Mouse (Mus musculus) lung, postnatal 25 days (tissue): ENCODE results near the gene Slc25a11.

Experiments
- DNase-seq: peaks from one replicate; pipeline ENCODE4 v3.0.0; 2022; ENCODE audit warnings: low spot score

Gene Slc25a11

GRCm38 (mm10) chr11:70650322-70651175, 3.3 kb upstream of the Slc25a11 start:
- DNase-seq: no peak

DNA sequence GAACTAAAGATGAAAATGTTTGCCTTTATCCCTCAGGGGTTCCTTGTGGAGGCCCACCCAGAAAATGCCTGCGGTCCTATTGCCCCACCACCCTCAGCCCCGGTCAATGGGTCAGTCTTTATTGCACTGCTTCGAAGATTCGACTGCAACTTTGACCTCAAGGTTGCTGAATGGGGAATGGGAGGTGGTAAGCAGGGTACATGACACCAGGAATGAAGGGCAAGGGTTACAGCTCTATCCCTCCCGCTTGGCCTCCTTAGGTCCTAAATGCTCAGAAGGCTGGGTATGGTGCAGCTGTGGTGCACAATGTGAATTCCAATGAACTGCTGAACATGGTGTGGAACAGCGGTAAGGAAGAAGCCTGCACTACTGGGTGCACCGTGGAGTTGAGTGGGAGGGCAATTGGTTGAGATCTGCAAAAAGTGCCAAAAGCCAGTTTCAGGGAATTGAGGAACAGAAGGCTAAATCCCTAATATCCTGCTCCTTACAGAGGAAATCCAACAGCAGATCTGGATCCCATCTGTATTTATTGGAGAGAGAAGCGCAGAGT, 2.0 kb upstream of the Slc25a11 start:
- no peak for DNase-seq

DNA sequence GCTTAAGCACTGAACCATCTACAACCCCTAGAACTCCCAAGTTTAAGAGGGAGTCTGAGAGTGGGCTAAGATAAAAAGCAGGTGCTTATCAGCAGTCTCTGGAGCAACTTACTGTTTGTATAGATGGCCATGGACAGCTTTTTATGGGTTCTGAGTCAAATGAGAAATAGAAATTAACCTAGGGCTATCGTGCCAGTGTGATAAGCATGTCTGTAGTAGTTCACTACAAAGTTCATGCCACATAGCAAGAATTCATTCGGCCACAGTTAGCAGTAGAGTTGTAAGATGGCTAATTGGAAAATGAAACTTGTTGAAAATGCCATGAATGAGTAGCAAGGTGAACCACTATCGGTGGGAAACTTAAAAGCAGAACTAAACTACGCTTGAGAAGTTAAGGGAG, 1.2 kb upstream of the Slc25a11 start:
- DNase-seq: no peak

- no peak for DNase-seq
Measured at GRCm38 (mm10) chr11:70647716-70648420, 589 bp upstream of the Slc25a11 start.

- no peak for DNase-seq
Measured at GRCm38 (mm10) chr11:70646259-70646555, 1.1 kb downstream of the Slc25a11 start.

- no peak for DNase-seq
Measured at GRCm38 (mm10) chr11:70645461-70646258, 1.6 kb downstream of the Slc25a11 start.

DNA sequence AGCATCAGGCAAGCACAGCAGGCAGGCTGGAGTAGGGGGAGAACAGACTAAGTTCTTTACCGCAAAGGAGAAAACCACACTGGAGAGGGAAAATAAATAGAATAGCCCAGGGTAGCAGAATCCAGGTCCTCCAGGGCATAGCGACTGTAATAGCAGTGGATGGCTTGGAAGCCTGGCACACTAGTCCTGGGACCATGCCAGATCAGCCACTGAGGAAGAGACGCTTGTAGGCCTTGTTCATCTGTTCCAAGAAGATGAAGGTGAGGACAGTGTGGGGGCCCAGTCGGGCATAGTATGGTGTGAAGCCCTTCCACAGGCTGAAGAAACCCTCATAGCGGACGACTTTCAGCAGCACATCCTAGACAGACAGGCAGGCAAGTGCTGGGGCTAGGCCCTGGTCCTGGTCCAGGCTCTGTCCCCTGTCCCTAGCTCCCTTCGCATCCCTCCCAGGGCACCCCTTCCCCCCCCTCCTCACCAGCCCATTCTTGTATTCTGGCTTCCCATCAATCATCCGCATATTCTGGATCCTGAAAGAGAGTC, 2.6 kb downstream of the Slc25a11 start:
- DNase-seq: no peak

- DNase-seq: no peak
Measured at GRCm38 (mm10) chr11:70643051-70643450, 4.2 kb downstream of the Slc25a11 start.

- no peak for DNase-seq
Measured at GRCm38 (mm10) chr11:70641241-70641640, 6.0 kb downstream of the Slc25a11 start.

DNA sequence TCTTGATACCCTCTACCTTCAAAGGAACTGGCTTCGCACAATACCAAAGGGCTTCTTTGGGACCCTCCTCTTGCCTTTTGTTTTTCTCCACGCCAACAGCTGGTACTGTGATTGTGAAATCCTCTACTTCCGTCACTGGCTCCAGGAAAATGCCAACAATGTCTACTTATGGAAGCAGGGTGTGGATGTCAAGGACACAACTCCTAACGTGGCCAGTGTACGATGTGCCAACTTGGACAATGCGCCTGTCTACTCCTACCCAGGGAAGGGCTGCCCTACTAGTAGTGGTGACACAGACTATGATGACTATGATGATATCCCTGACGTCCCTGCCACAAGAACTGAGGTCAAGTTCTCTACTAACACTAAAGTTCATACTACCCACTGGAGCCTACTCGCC, 7.3 kb downstream of the Slc25a11 start:
- no peak for DNase-seq

DNA sequence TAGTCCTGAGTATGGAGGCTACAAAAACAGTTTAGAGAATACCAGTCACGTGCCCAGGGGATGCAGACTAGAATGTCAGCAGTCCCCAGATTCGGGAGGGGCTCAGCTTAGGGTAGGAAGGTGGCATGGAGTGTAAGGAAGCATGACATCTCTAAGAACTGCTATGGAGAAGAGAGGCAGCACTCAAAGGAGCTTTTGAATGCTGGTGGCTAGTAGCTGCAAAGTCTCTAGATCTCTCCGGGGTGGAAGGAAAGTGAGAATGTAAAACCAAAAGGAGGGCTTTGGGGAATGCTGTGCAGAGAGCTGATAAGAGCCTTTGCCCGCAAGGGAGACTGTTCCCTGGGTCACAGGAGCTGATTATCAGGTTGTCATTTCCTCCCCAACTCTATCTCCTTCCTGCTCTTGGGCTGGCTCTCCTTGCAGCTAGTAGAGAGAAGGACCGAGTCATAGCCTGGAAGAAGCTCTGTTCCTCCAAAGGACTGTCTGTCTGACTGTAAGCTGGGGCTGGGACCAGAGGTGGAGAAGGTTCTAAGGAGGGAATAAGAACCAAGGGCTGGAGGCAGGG, 8.5 kb downstream of the Slc25a11 start, which contains the start of gene Gp1ba:
Gene Gp1ba (plus strand): TSS at position 409 of the 565 bp plus-strand sequence.
- DNase-seq: no peak

GRCm38 (mm10) chr11:70638293-70638692, 9.0 kb downstream of the Slc25a11 start:
- no peak for DNase-seq

DNA sequence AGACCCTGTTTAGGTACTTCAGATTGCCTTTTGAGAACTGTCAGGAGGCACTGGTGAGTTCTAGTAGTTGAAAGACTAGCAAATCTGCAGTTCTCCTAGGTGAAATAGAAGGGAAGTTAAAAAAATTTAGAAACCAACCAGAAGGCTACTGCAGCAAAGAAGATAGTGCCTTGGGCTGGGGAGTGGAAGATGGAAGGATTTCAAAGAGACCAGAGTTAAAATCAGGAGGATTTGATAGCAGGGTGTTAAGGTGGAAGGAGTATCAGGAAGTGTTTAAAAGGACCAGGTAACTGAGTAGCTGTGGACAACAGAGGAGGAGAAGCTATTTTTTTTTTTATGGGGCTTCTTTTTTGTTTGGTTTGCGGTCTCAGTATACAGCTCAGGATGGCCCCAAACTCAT, 9.5 kb downstream of the Slc25a11 start:
- DNase-seq: no peak

- no peak for DNase-seq
Measured at GRCm38 (mm10) chr11:70635601-70636000, 11.7 kb downstream of the Slc25a11 start.

DNA sequence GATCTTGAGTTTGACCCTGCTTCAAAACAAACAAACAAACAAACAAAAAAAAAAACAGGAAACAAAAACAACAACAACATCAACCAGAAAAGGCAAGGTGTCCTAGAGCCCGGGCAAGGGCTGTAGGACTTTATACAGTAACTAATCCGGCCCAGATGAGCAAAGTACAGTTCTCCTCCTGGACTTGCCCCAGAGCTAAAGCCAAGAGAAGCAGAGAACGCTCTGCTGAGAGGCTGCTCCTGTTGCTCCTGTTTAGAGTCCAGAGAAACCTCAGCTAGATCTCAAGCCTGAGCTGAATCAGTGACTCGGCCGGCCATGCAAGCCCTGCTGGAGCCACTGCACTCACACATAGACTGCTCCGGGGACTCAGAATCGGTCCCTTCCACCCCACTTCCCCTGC, 17.1 kb downstream of the Slc25a11 start:
- no peak for DNase-seq

- DNase-seq: no peak
Measured at GRCm38 (mm10) chr11:70629557-70629956, 17.7 kb downstream of the Slc25a11 start.

DNA sequence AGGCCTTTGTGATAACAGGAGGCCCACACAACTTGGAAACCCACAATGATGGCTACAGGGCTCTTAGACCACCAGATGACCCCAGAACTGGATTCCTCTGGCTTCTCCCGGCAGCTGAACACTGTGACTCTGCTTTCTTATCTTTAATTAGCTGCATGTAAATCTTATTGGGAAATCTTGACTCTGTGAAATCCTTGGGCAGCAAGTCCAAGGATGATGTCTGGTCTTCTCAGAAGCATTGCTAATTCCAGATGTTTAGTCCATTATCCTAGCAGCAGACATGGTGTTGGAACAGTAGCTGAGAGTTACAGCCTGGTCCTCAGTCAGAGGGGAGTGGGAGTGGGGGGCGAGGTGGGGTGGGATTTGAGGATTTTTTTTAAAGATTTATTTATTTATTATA, 18.8 kb downstream of the Slc25a11 start:
- no peak for DNase-seq

DNA sequence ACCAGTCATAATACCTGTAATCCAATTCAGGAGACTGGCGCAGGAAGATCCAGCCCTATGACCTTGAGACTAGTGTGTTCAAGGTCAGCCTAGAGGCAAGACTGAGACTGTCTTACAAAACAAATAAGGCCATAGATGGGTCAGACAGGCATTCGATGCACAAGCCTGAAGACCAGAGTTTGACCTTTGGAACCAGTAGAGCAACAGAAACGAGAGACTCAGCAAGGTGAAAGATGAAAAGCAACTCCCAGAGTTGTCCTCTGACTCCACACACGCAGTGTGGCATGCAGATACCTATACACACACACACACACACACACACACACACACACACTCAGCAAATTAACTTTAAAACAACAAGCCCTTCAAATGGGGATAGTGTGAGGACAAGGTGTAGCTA, 20.4 kb downstream of the Slc25a11 start:
- no peak for DNase-seq

GRCm38 (mm10) chr11:70625473-70625872, 21.8 kb downstream of the Slc25a11 start:
- no peak for DNase-seq

- DNase-seq: no peak
Measured at GRCm38 (mm10) chr11:70623053-70623742, 24.1 kb downstream of the Slc25a11 start.
